Mouse (Mus musculus) spleen, adult 2 months (tissue): ENCODE results near the gene Gm10053.

ENCODE experiments used
- CTCF ChIP-seq: fragments of 200-500 bp; IDR thresholded peaks from 2 replicates; pipeline ENCODE4 v1.5.1; 2011; ENCODE audit warnings: mild to moderate bottlenecking, inconsistent platforms; ENCODE audit not compliant: insufficient read depth, insufficient read length, insufficient replicate concordance; ENCODE audit errors: extremely low read depth
- POLR2A ChIP-seq: fragments of 200-500 bp; IDR thresholded peaks from 2 replicates; pipeline ENCODE4 v1.6.1; 2011; ENCODE audit warnings: low read depth, low read length, inconsistent platforms

- no peak for TF ChIP-seq CTCF
- TF ChIP-seq POLR2A: no peak
Observed at GRCm38 (mm10) chr19:24873873-24874272, 1.6 kb upstream of the Gm10053 start.
